Mouse (Mus musculus): ENCODE measurements at regions not wholly inside any gene's neighbourhood (a gene's known extent, or its start where the extent isn't known, plus 50 kb on each side); places are given as distances from the start of the nearest gene placed in this dataset.

- Histone ChIP-seq H3K27me3 (no peaks in the 10 kb centered on the region), H3K36me3 (replicated peaks) (no peaks in the 10 kb centered on the region), H3K4me2 (no peak overlapping the region), H3K9me3 (replicated peaks) (no peaks in the 10 kb centered on the region), H3K4me1 (replicated peaks) (no peaks in the 10 kb centered on the region), H3K27ac (replicated peaks) (no peak overlapping the region), H3K9ac (no peak overlapping the region), H3K4me3 (replicated peaks) (no peak overlapping the region)
- WGBS (ENCODE audit: insufficient replicate concordance), result 32% methylated on average over 1 of the region's 1 CpGs
- ATAC-seq (ENCODE audit: insufficient read depth), result no peak
Measured at GRCm38 (mm10) chr3:155246628-155247027, 153.4 kb downstream of the Lrriq3 start.

- H3K9ac ChIP-seq, result no peak overlapping the region
- no peaks in the 10 kb centered on the region for H3K4me1 ChIP-seq (replicated peaks)
- H3K4me2 ChIP-seq, result no peak overlapping the region
- H3K36me3 ChIP-seq (replicated peaks), result no peaks in the 10 kb centered on the region
- no peaks in the 10 kb centered on the region for H3K27me3 ChIP-seq
- no peak overlapping the region for H3K27ac ChIP-seq (replicated peaks)
- ATAC-seq (ENCODE audit: insufficient read depth), result no peak
- WGBS (ENCODE audit: insufficient replicate concordance), result 48% methylated on average over 2 of the region's 2 CpGs
- no peaks in the 10 kb centered on the region for H3K9me3 ChIP-seq (replicated peaks)
- no peak overlapping the region for H3K4me3 ChIP-seq (replicated peaks)
Measured at GRCm38 (mm10) chr3:155247124-155247523, 153.9 kb downstream of the Lrriq3 start.

- ATAC-seq (ENCODE audit: insufficient read depth), result no peak
- 45% methylated on average over 1 of the region's 1 CpGs for WGBS (ENCODE audit: insufficient replicate concordance)
- Histone ChIP-seq H3K27me3 (no peaks in the 10 kb centered on the region), H3K36me3 (replicated peaks) (no peaks in the 10 kb centered on the region), H3K4me2 (no peak overlapping the region), H3K4me3 (replicated peaks) (no peak overlapping the region), H3K4me1 (replicated peaks) (no peaks in the 10 kb centered on the region), H3K9me3 (replicated peaks) (no peaks in the 10 kb centered on the region), H3K27ac (replicated peaks) (no peak overlapping the region), H3K9ac (no peak overlapping the region)
Measured at GRCm38 (mm10) chr3:155247929-155248328, 154.7 kb downstream of the Lrriq3 start.

GRCm38 (mm10) chr3:155250904-155251303, 157.7 kb downstream of the Lrriq3 start:
- Histone ChIP-seq H3K4me3 (replicated peaks) (no peak overlapping the region), H3K4me2 (no peak overlapping the region), H3K9me3 (replicated peaks) (no peaks in the 10 kb centered on the region), H3K9ac (no peak overlapping the region), H3K27ac (replicated peaks) (no peak overlapping the region), H3K4me1 (replicated peaks) (no peaks in the 10 kb centered on the region), H3K27me3 (no peaks in the 10 kb centered on the region), H3K36me3 (replicated peaks) (no peaks in the 10 kb centered on the region)
- ATAC-seq (ENCODE audit: insufficient read depth), result no peak
- WGBS (ENCODE audit: insufficient replicate concordance), result 53% methylated on average over 2 of the region's 2 CpGs

- Histone ChIP-seq H3K4me2 (no peak overlapping the region), H3K9me3 (replicated peaks) (no peaks in the 10 kb centered on the region), H3K4me1 (replicated peaks) (no peaks in the 10 kb centered on the region), H3K27ac (replicated peaks) (no peak overlapping the region), H3K9ac (no peak overlapping the region), H3K27me3 (no peaks in the 10 kb centered on the region), H3K4me3 (replicated peaks) (no peak overlapping the region), H3K36me3 (replicated peaks) (no peaks in the 10 kb centered on the region)
- ATAC-seq (ENCODE audit: insufficient read depth), result no peak
- WGBS (ENCODE audit: insufficient replicate concordance), result 73% methylated on average over 3 of the region's 3 CpGs
Measured at GRCm38 (mm10) chr3:155298206-155298605, 205.0 kb downstream of the Lrriq3 start.

- H3K9ac ChIP-seq, result no peak overlapping the region
- no peaks in the 10 kb centered on the region for H3K27me3 ChIP-seq
- no peaks in the 10 kb centered on the region for H3K9me3 ChIP-seq (replicated peaks)
- H3K36me3 ChIP-seq (replicated peaks), result no peaks in the 10 kb centered on the region
- H3K27ac ChIP-seq (replicated peaks), result no peak overlapping the region
- H3K4me2 ChIP-seq, result no peak overlapping the region
- no peaks in the 10 kb centered on the region for H3K4me1 ChIP-seq (replicated peaks)
- H3K4me3 ChIP-seq (replicated peaks), result no peak overlapping the region
- ATAC-seq (ENCODE audit: insufficient read depth), result peak; percentile 12; the same call in 1 of the 2 replicates
Measured at GRCm38 (mm10) chr3:155298724-155299123, 205.5 kb downstream of the Lrriq3 start.

- Histone ChIP-seq H3K9ac (no peak overlapping the region), H3K9me3 (replicated peaks) (no peaks in the 10 kb centered on the region), H3K4me2 (no peak overlapping the region), H3K4me1 (replicated peaks) (no peaks in the 10 kb centered on the region), H3K4me3 (replicated peaks) (no peak overlapping the region), H3K36me3 (replicated peaks) (no peaks in the 10 kb centered on the region), H3K27ac (replicated peaks) (no peak overlapping the region), H3K27me3 (no peaks in the 10 kb centered on the region)
- 59% methylated on average over 2 of the region's 2 CpGs for WGBS (ENCODE audit: insufficient replicate concordance)
- no peak for ATAC-seq (ENCODE audit: insufficient read depth)
Measured at GRCm38 (mm10) chr3:155322322-155322721, 229.1 kb downstream of the Lrriq3 start.

- no peak overlapping the region for H3K27ac ChIP-seq (replicated peaks)
- WGBS (ENCODE audit: insufficient replicate concordance), result 65% methylated on average over 2 of the region's 2 CpGs
- no peaks in the 10 kb centered on the region for H3K4me1 ChIP-seq (replicated peaks)
- no peak overlapping the region for H3K4me3 ChIP-seq (replicated peaks)
- H3K9ac ChIP-seq, result no peak overlapping the region
- ATAC-seq (ENCODE audit: insufficient read depth), result no peak
- H3K27me3 ChIP-seq, result no peaks in the 10 kb centered on the region
- H3K9me3 ChIP-seq (replicated peaks), result no peaks in the 10 kb centered on the region
- H3K4me2 ChIP-seq, result no peak overlapping the region
- H3K36me3 ChIP-seq (replicated peaks), result no peaks in the 10 kb centered on the region
Measured at GRCm38 (mm10) chr3:155329701-155330100, 236.5 kb downstream of the Lrriq3 start.

- no peak overlapping the region for H3K4me2 ChIP-seq
- H3K36me3 ChIP-seq (replicated peaks), result no peaks in the 10 kb centered on the region
- 62% methylated on average over 1 of the region's 1 CpGs for WGBS (ENCODE audit: insufficient replicate concordance)
- no peak overlapping the region for H3K4me3 ChIP-seq (replicated peaks)
- no peaks in the 10 kb centered on the region for H3K9me3 ChIP-seq (replicated peaks)
- H3K4me1 ChIP-seq (replicated peaks), result no peaks in the 10 kb centered on the region
- no peak overlapping the region for H3K9ac ChIP-seq
- H3K27ac ChIP-seq (replicated peaks), result no peak overlapping the region
- ATAC-seq (ENCODE audit: insufficient read depth), result no peak
- no peaks in the 10 kb centered on the region for H3K27me3 ChIP-seq
Measured at GRCm38 (mm10) chr3:155349185-155349584, 256.0 kb downstream of the Lrriq3 start.

- H3K4me2 ChIP-seq, result no peak overlapping the region
- ATAC-seq (ENCODE audit: insufficient read depth), result no peak
- 51% methylated on average over 2 of the region's 2 CpGs for WGBS (ENCODE audit: insufficient replicate concordance)
- no peak overlapping the region for H3K9ac ChIP-seq
- no peaks in the 10 kb centered on the region for H3K9me3 ChIP-seq (replicated peaks)
- H3K36me3 ChIP-seq (replicated peaks), result no peaks in the 10 kb centered on the region
- no peaks in the 10 kb centered on the region for H3K27me3 ChIP-seq
- no peak overlapping the region for H3K4me3 ChIP-seq (replicated peaks)
- H3K4me1 ChIP-seq (replicated peaks), result no peaks in the 10 kb centered on the region
- no peak overlapping the region for H3K27ac ChIP-seq (replicated peaks)
Measured at GRCm38 (mm10) chr3:155351636-155352035, 258.4 kb downstream of the Lrriq3 start.

GRCm38 (mm10) chr3:155352277-155352802, 259.1 kb downstream of the Lrriq3 start:
- Histone ChIP-seq H3K27ac (replicated peaks) (no peak overlapping the region), H3K4me3 (replicated peaks) (no peak overlapping the region), H3K4me2 (no peak overlapping the region), H3K36me3 (replicated peaks) (no peaks in the 10 kb centered on the region), H3K9ac (no peak overlapping the region), H3K27me3 (no peaks in the 10 kb centered on the region), H3K4me1 (replicated peaks) (no peaks in the 10 kb centered on the region), H3K9me3 (replicated peaks) (no peaks in the 10 kb centered on the region)
- WGBS (ENCODE audit: insufficient replicate concordance), result 54% methylated on average over 2 of the region's 2 CpGs
- ATAC-seq (ENCODE audit: insufficient read depth), result no peak

GRCm38 (mm10) chr3:155360399-155360798, 267.2 kb downstream of the Lrriq3 start:
- Histone ChIP-seq H3K27me3 (no peaks in the 10 kb centered on the region), H3K27ac (replicated peaks) (no peak overlapping the region), H3K9me3 (replicated peaks) (no peaks in the 10 kb centered on the region), H3K36me3 (replicated peaks) (no peaks in the 10 kb centered on the region), H3K4me3 (replicated peaks) (no peak overlapping the region), H3K9ac (no peak overlapping the region), H3K4me2 (no peak overlapping the region), H3K4me1 (replicated peaks) (no peaks in the 10 kb centered on the region)
- ATAC-seq (ENCODE audit: insufficient read depth), result no peak
- WGBS (ENCODE audit: insufficient replicate concordance), result 50% methylated on average over 1 of the region's 1 CpGs
